Mouse (Mus musculus): ENCODE results near the gene Marco.

- TF ChIP-seq CTCF (IDR thresholded peaks at IDR 0.05) (no peak), EP300 (IDR thresholded peaks at IDR 0.05) (0 out of 2 replicates have a peak, but pooled peaks have one; percentile 7)
These were observed 53.1 kb downstream of the Marco start for GRCm38 (mm10) chr1:120451486-120452270.

All from lung, postnatal 0 days (tissue).